Mouse (Mus musculus) lung, postnatal 0 days (tissue): ENCODE results near the gene Smap1. TPM values are rescaled to one million over a fixed set of nuclear protein-coding genes. Genes with fewer than 3 reads are reported as not detected.

Source experiments
- ATAC-seq: fragments of 200-750 bp; cut with Nextera tagmentation; 2 replicates; pipeline ENCODE4 v1.8.0; 2017; ENCODE audit warnings: moderate library complexity
- DNase-seq: peaks from one replicate; pipeline ENCODE4 v3.0.0-alpha.2; 2016; ENCODE audit warnings: low spot score
- H3K27ac ChIP-seq: fragments of 300-500 bp; sonication (generic); 2 replicates; pipeline ENCODE4 v1.5.1; 2014; ENCODE audit warnings: antibody characterized with exemption, mild to moderate bottlenecking, low read length, mixed read lengths
- H3K27me3 ChIP-seq: fragments of 300-500 bp; sonication (generic); replicated peaks from 2 replicates; pipeline ENCODE4 v1.6.1; 2014; ENCODE audit warnings: low read length, mixed read lengths; ENCODE audit not compliant: insufficient read depth
- H3K36me3 ChIP-seq: fragments of 300-500 bp; sonication (generic); 2 replicates; pipeline ENCODE4 v1.6.1; 2014; ENCODE audit warnings: low read length, mixed read lengths; ENCODE audit not compliant: insufficient read depth
- H3K4me1 ChIP-seq: fragments of 300-500 bp; sonication (generic); 2 replicates; pipeline ENCODE4 v1.6.1; 2014; ENCODE audit warnings: antibody characterized with exemption, low read depth, low read length, mixed read lengths; ENCODE audit not compliant: insufficient read depth
- H3K4me2 ChIP-seq: fragments of 300-500 bp; sonication (generic); replicated peaks from 2 replicates; pipeline ENCODE4 v1.6.1; 2014; ENCODE audit warnings: low read depth, mild to moderate bottlenecking, low read length, moderate library complexity, mixed read lengths
- H3K4me3 ChIP-seq: fragments of 300-500 bp; sonication (generic); 2 replicates; pipeline ENCODE4 v1.5.1; 2014; ENCODE audit warnings: low read depth, low read length
- H3K9ac ChIP-seq: fragments of 300-500 bp; sonication (generic); replicated peaks from 2 replicates; pipeline ENCODE4 v1.6.1; 2014; ENCODE audit warnings: low read depth, mild to moderate bottlenecking
- H3K9me3 ChIP-seq: fragments of 300-500 bp; sonication (generic); 2 replicates; pipeline ENCODE4 v1.6.1; 2016; ENCODE audit warnings: low read length, mixed read lengths
- CTCF ChIP-seq: IDR thresholded peaks from 2 replicates; pipeline ENCODE4 v1.5.1; 2016; ENCODE audit warnings: antibody characterized with exemption, mild to moderate bottlenecking
- EP300 ChIP-seq: IDR thresholded peaks from 2 replicates; pipeline ENCODE4 v1.6.1; 2016; ENCODE audit warnings: antibody characterized with exemption, mild to moderate bottlenecking, control low read depth
- WGBS: fragments of 180-500 bp; shearing (Covaris S2); extraction: QIAGEN DNeasy Blood & Tissue Kit; methylation state at CpG from one replicate; pipeline ENCODE4 v1.1.7; 2014; 5-methylcytosine and 5-hydroxymethylcytosine counted together
- polyA plus RNA-seq: library from polyadenylated mRNA; unstranded; fragments of >200 nt; fragmentation: Nextera tagmentation; extraction: Ambion mirVana; gene quantifications from 2 replicates; pipeline ENCODE4 v1.2.1, GENCODE M21; 2015

Gene Smap1
- polyA plus RNA-seq, 1 experiment from 2014 or later = 55.1 TPM

DNA sequence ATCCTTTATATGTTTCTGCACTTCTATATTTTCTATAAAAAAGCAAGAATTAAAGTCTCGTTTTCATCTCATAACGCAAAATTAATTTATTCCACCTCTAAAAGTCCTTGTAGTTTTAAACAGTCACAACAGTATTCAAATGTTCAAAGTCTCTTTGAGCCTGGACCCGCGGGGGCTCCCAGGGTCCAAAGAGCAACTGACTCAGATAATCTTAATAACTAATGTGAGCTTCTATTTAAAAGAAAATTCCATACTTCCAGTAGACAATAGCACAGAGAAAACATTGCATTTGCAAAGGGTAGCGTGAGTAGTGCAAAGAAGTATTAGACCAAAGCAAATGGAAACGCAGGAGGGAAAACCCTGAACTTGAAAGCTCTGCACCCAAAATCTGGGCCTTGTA is 36.0 kb upstream of the Smap1 start:
- no peaks in the 10 kb centered on the region for H3K27me3 ChIP-seq
- no peak for DNase-seq
- 89% methylated on average over 6 of the region's 6 CpGs for WGBS

GRCm38 (mm10) chr1:23955539-23955938 is 33.4 kb upstream of the Smap1 start:
- no peak overlapping the region for H3K4me2 ChIP-seq
- no peak for TF ChIP-seq CTCF
- TF ChIP-seq EP300 = no peak
- ATAC-seq = no peak
- DNase-seq = no peak
- no peak overlapping the region for H3K27ac ChIP-seq
- no peak overlapping the region for H3K4me3 ChIP-seq
- no peaks in the 10 kb centered on the region for H3K9me3 ChIP-seq
- WGBS = 89% methylated on average over 4 of the region's 4 CpGs
- no peak overlapping the region for H3K9ac ChIP-seq
- no peaks in the 10 kb centered on the region for H3K27me3 ChIP-seq
- no peaks in the 10 kb centered on the region for H3K36me3 ChIP-seq
- H3K4me1 ChIP-seq = no peaks in the 10 kb centered on the region

More for the DNA sequence above, 36.0 kb upstream of the Smap1 start:
- Histone ChIP-seq H3K27ac (no peak overlapping the region), H3K9me3 (no peaks in the 10 kb centered on the region), H3K9ac (no peak overlapping the region), H3K4me3 (no peak overlapping the region), H3K4me2 (no peak overlapping the region), H3K4me1 (no peaks in the 10 kb centered on the region), H3K36me3 (no peaks in the 10 kb centered on the region)
- ATAC-seq = no peak
- TF ChIP-seq EP300 = no peak
- TF ChIP-seq CTCF = no peak

GRCm38 (mm10) chr1:23953921-23954320 is 31.8 kb upstream of the Smap1 start:
- H3K9me3 ChIP-seq = no peaks in the 10 kb centered on the region
- H3K4me2 ChIP-seq = no peak overlapping the region
- no peak overlapping the region for H3K9ac ChIP-seq
- no peak for ATAC-seq
- DNase-seq = no peak
- TF ChIP-seq CTCF (no peak), EP300 (no peak)
- H3K4me3 ChIP-seq = no peak overlapping the region
- no peaks in the 10 kb centered on the region for H3K36me3 ChIP-seq
- 80% methylated on average over 13 of the region's 13 CpGs for WGBS
- H3K27me3 ChIP-seq = no peaks in the 10 kb centered on the region
- no peak overlapping the region for H3K27ac ChIP-seq
- no peaks in the 10 kb centered on the region for H3K4me1 ChIP-seq

GRCm38 (mm10) chr1:23948778-23949699 is 26.9 kb upstream of the Smap1 start:
- Histone ChIP-seq H3K4me3 (no peak overlapping the region), H3K27me3 (no peaks in the 10 kb centered on the region), H3K9me3 (no peaks in the 10 kb centered on the region), H3K9ac (no peak overlapping the region), H3K27ac (no peak overlapping the region), H3K4me1 (no peaks in the 10 kb centered on the region), H3K4me2 (no peak overlapping the region), H3K36me3 (no peaks in the 10 kb centered on the region)
- DNase-seq (no peak), ATAC-seq (no peak)
- TF ChIP-seq CTCF (no peak), EP300 (no peak)
- 75% methylated on average over 15 of the region's 15 CpGs for WGBS

DNA sequence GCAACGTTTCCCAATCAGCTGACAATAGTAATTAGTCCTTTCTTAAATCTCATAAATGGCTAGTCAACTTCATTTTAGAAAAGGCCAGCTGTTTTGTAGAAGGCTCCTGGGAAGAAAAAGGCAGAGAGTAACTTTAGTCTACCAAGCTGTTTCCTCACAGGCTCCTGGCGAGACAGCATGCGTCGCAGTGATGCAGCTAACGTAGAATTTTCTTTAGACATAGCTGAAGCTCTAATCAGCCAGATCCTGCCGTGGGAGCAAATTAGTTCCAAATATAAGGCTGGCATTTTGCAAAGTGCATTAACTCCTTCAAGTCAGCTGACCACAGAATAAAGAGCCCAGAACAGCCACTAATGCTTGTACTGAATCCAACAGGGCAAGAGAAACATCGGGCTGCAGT is 26.2 kb upstream of the Smap1 start:
- Histone ChIP-seq H3K27ac (no peak overlapping the region), H3K4me3 (no peak overlapping the region), H3K4me2 (no peak overlapping the region), H3K9ac (no peak overlapping the region), H3K4me1 (no peaks in the 10 kb centered on the region), H3K9me3 (no peaks in the 10 kb centered on the region), H3K27me3 (no peaks in the 10 kb centered on the region), H3K36me3 (no peaks in the 10 kb centered on the region)
- WGBS = 66% methylated on average over 7 of the region's 7 CpGs
- no peak for ATAC-seq
- TF ChIP-seq EP300 (no peak), CTCF (no peak)
- no peak for DNase-seq

DNA sequence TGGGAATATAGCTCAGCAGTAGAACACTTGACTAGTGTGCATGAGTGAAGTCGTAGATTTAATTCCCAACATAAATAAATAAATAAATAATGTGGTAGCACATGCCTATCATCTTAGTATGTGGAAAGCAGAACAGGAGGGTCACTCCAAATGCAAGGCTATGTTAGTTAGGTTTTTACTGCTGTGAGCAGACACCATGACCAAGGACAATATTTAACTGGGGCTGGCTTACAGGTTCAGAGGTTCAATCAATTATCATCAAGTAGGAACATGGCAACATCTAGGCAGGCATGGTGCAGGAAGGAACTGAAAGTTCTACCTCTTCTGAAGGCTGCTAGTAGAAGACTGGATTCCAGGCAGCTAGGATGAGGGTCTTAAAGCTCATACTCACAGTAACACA is 22.0 kb upstream of the Smap1 start:
- Histone ChIP-seq H3K4me3 (no peak overlapping the region), H3K27me3 (no peaks in the 10 kb centered on the region), H3K9me3 (no peaks in the 10 kb centered on the region), H3K9ac (no peak overlapping the region), H3K4me2 (no peak overlapping the region), H3K4me1 (no peaks in the 10 kb centered on the region), H3K36me3 (no peaks in the 10 kb centered on the region), H3K27ac (no peak overlapping the region)
- DNase-seq (no peak), ATAC-seq (no peak)
- no peak for TF ChIP-seq CTCF
- no peak for TF ChIP-seq EP300
- WGBS = 88% methylated on average over 1 of the region's 1 CpGs
